Mouse (Mus musculus) liver, postnatal 0 days (tissue): ENCODE measurements around the gene Aig1. TPM values are rescaled to one million over a fixed set of nuclear protein-coding genes. Genes with fewer than 3 reads are reported as not detected.

ENCODE experiments used
- ATAC-seq: fragments of 200-750 bp; cut with Nextera tagmentation; 2 replicates; pipeline ENCODE4 v1.8.0; 2017; ENCODE audit warnings: mild to moderate bottlenecking, moderate library complexity
- DNase-seq: peaks from one replicate; pipeline ENCODE4 v3.0.0-alpha.2; 2016
- H3K27ac ChIP-seq: fragments of 300-500 bp; sonication (generic); 2 replicates; pipeline ENCODE4 v1.5.1; 2014; ENCODE audit warnings: antibody characterized with exemption, moderate library complexity, mild to moderate bottlenecking, low read depth
- H3K27me3 ChIP-seq: fragments of 300-500 bp; sonication (generic); 2 replicates; pipeline ENCODE4 v1.6.1; 2014; ENCODE audit warnings: low read length, control low read depth, mixed read lengths; ENCODE audit not compliant: insufficient read depth
- H3K36me3 ChIP-seq: fragments of 300-500 bp; sonication (generic); replicated peaks from 2 replicates; pipeline ENCODE4 v1.6.1; 2014; ENCODE audit warnings: mild to moderate bottlenecking, control low read depth, low read length, moderate library complexity, mixed read lengths; ENCODE audit not compliant: insufficient read depth
- H3K4me1 ChIP-seq: fragments of 300-500 bp; sonication (generic); 2 replicates; pipeline ENCODE4 v1.6.1; 2014; ENCODE audit warnings: antibody characterized with exemption, mild to moderate bottlenecking, control low read depth; ENCODE audit not compliant: insufficient read depth
- H3K4me2 ChIP-seq: fragments of 300-500 bp; sonication (generic); 2 replicates; pipeline ENCODE4 v1.6.1; 2014; ENCODE audit warnings: low read depth, mild to moderate bottlenecking, low read length, moderate library complexity, mixed read lengths
- H3K4me3 ChIP-seq: fragments of 300-500 bp; sonication (generic); 2 replicates; pipeline ENCODE4 v1.5.1; 2014; ENCODE audit warnings: low read depth, low read length
- H3K9ac ChIP-seq: fragments of 300-500 bp; sonication (generic); replicated peaks from 2 replicates; pipeline ENCODE4 v1.6.1; 2014; ENCODE audit warnings: mild to moderate bottlenecking, moderate library complexity
- H3K9me3 ChIP-seq: fragments of 300-500 bp; sonication (generic); 2 replicates; pipeline ENCODE4 v1.6.1; 2016; ENCODE audit warnings: mild to moderate bottlenecking, control low read depth, low read length, mixed read lengths
- CTCF ChIP-seq: sonication (generic); IDR thresholded peaks from 2 replicates; pipeline ENCODE4 v1.5.1; 2016; ENCODE audit warnings: antibody characterized with exemption, low read depth
- EP300 ChIP-seq: IDR thresholded peaks from 2 replicates; pipeline ENCODE4 v1.6.1; 2016; ENCODE audit warnings: antibody characterized with exemption, low read depth, mild to moderate bottlenecking
- WGBS: fragments of 180-500 bp; shearing (Covaris S2); extraction: QIAGEN DNeasy Blood & Tissue Kit; methylation state at CpG from one replicate; pipeline ENCODE4 v1.1.7; 2014; ENCODE audit not compliant: insufficient replicate concordance; 5-methylcytosine and 5-hydroxymethylcytosine counted together
- polyA plus RNA-seq: library from polyadenylated mRNA; unstranded; fragments of >200 nt; fragmentation: Nextera tagmentation; extraction: Ambion mirVana; gene quantifications from 2 replicates; pipeline ENCODE4 v1.2.1, GENCODE M21; 2015

Aig1 gene
- polyA plus RNA-seq, 1 experiment from 2014 or later, result 27.6 TPM

GRCm38 (mm10) chr10:13739494-13740140 lies 129.2 kb downstream of the Aig1 start:
- Histone ChIP-seq H3K36me3 (no peaks in the 10 kb centered on the region), H3K4me2 (no peak overlapping the region), H3K9ac (no peak overlapping the region), H3K4me3 (no peak overlapping the region), H3K27ac (no peak overlapping the region), H3K4me1 (no peaks in the 10 kb centered on the region), H3K9me3 (no peaks in the 10 kb centered on the region), H3K27me3 (no peaks in the 10 kb centered on the region)
- no peak for TF ChIP-seq EP300
- no peak for TF ChIP-seq CTCF
- DNase-seq (no peak), ATAC-seq (no peak)
- WGBS, result 87% methylated on average over 18 of the region's 18 CpGs

- Histone ChIP-seq H3K36me3 (no peaks in the 10 kb centered on the region), H3K4me3 (no peak overlapping the region), H3K4me1 (no peaks in the 10 kb centered on the region), H3K9me3 (no peaks in the 10 kb centered on the region), H3K27me3 (no peaks in the 10 kb centered on the region), H3K4me2 (no peak overlapping the region), H3K27ac (no peak overlapping the region), H3K9ac (no peak overlapping the region)
- WGBS, result 81% methylated on average over 4 of the region's 4 CpGs
- DNase-seq (no peak), ATAC-seq (no peak)
- TF ChIP-seq EP300 (no peak), CTCF (no peak)
Observed at GRCm38 (mm10) chr10:13730039-13730748, 138.6 kb downstream of the Aig1 start.

GRCm38 (mm10) chr10:13727676-13728075 lies 141.1 kb downstream of the Aig1 start:
- WGBS, result 73% methylated on average over 6 of the region's 6 CpGs
- no peak for ATAC-seq
- no peaks in the 10 kb centered on the region for H3K27me3 ChIP-seq
- H3K4me3 ChIP-seq, result no peak overlapping the region
- no peak overlapping the region for H3K4me2 ChIP-seq
- no peaks in the 10 kb centered on the region for H3K36me3 ChIP-seq
- H3K4me1 ChIP-seq, result no peaks in the 10 kb centered on the region
- DNase-seq, result no peak
- no peaks in the 10 kb centered on the region for H3K9me3 ChIP-seq
- H3K27ac ChIP-seq, result no peak overlapping the region
- TF ChIP-seq CTCF, result no peak
- TF ChIP-seq EP300, result no peak
- no peak overlapping the region for H3K9ac ChIP-seq

- no peaks in the 10 kb centered on the region for H3K27me3 ChIP-seq
- H3K4me2 ChIP-seq, result no peak overlapping the region
- H3K4me3 ChIP-seq, result no peak overlapping the region
- TF ChIP-seq EP300 (no peak), CTCF (no peak)
- no peaks in the 10 kb centered on the region for H3K4me1 ChIP-seq
- no peaks in the 10 kb centered on the region for H3K36me3 ChIP-seq
- H3K9ac ChIP-seq, result no peak overlapping the region
- 81% methylated on average over 2 of the region's 2 CpGs for WGBS
- no peaks in the 10 kb centered on the region for H3K9me3 ChIP-seq
- no peak for ATAC-seq
- no peak for DNase-seq
- H3K27ac ChIP-seq, result no peak overlapping the region
Observed at GRCm38 (mm10) chr10:13726206-13726605, 142.6 kb downstream of the Aig1 start.

GRCm38 (mm10) chr10:13725276-13725675 lies 143.5 kb downstream of the Aig1 start:
- 69% methylated on average over 3 of the region's 3 CpGs for WGBS
- no peaks in the 10 kb centered on the region for H3K27me3 ChIP-seq

GRCm38 (mm10) chr10:13716132-13716531 lies 152.6 kb downstream of the Aig1 start:
- DNase-seq, result peak; percentile 39
- H3K4me2 ChIP-seq, result no peak overlapping the region
- peaks cover 3% of the 10 kb centered on the region; the same call in 1 of the 2 replicates for H3K4me1 ChIP-seq
- H3K9me3 ChIP-seq, result no peaks in the 10 kb centered on the region
- TF ChIP-seq EP300, result peak; percentile 44
- no peak for TF ChIP-seq CTCF
- H3K4me3 ChIP-seq, result no peak overlapping the region
- H3K27ac ChIP-seq, result peak overlapping the region; percentile 18; the same call in 1 of the 2 replicates
- H3K36me3 ChIP-seq, result no peaks in the 10 kb centered on the region
- peak; percentile 80 for ATAC-seq
- no peak overlapping the region for H3K9ac ChIP-seq
- H3K27me3 ChIP-seq, result no peaks in the 10 kb centered on the region
- 35% methylated on average over 2 of the region's 2 CpGs for WGBS

More at GRCm38 (mm10) chr10:13725276-13725675, 143.5 kb downstream of the Aig1 start:
- ATAC-seq (no peak), DNase-seq (no peak)
- no peak overlapping the region for H3K27ac ChIP-seq
- TF ChIP-seq EP300, result no peak
- no peak for TF ChIP-seq CTCF
- H3K4me3 ChIP-seq, result no peak overlapping the region
- H3K9ac ChIP-seq, result no peak overlapping the region
- no peaks in the 10 kb centered on the region for H3K9me3 ChIP-seq
- no peaks in the 10 kb centered on the region for H3K4me1 ChIP-seq
- no peak overlapping the region for H3K4me2 ChIP-seq
- no peaks in the 10 kb centered on the region for H3K36me3 ChIP-seq
